Comparison of ENCODE assay signal across 8 mouse cellular contexts in genomic region chr2:153650014-153650687, GRCm38 (mm10). TPM values are rescaled to one million over a fixed set of nuclear protein-coding genes. Genes with fewer than 3 reads are reported as not detected.
DNase-seq lines count a peak whose midpoint lies in the region; ATAC-seq and TF ChIP-seq lines count a peak whose summit lies in the region.

No protein-coding gene starts in this region.

- H3K9ac ChIP-seq in hindbrain, embryonic 11.5 days (ENCODE audit: low read depth, low read length), result peak overlapping the region; percentile 79
- peak overlapping the region; percentile 77 for H3K9ac ChIP-seq in limb, embryonic 14.5 days (ENCODE audit: low read depth, low read length, severe bottlenecking)
- H3K9ac ChIP-seq in midbrain, embryonic 14.5 days (replicated peaks; ENCODE audit: low read length), result peak overlapping the region; percentile 82

- TF ChIP-seq CTCF in left cerebral cortex, adult 2 months (IDR thresholded peaks at IDR 0.05), result no peak

- peak in 1 of 2 experiments; percentile 11 for DNase-seq in left cerebral cortex, adult 2 months (ENCODE audit: extremely low spot score in 1 of 2, low spot score in 2 of 2)
- no peak for DNase-seq in left cerebral cortex, postnatal 25 days (ENCODE audit: low spot score in 2 of 2)
- DNase-seq in cerebellum, postnatal 10 days, result peak; percentile 36 to 37
- DNase-seq in hindbrain, embryonic 11.5 days (ENCODE audit: low spot score), result no peak
- no peak for DNase-seq in limb, embryonic 14.5 days (ENCODE audit: low spot score)
- DNase-seq in midbrain, embryonic 14.5 days, result no peak
- no peak for DNase-seq in frontal cortex, adult 2 months (ENCODE audit: extremely low spot score in 1 of 2, low spot score in 1 of 2)
- no peak for DNase-seq in MN1 (ENCODE audit: low spot score)

- no peaks in the 10 kb centered on the region for H3K4me1 ChIP-seq in hindbrain, embryonic 11.5 days (replicated peaks; ENCODE audit: control insufficient read depth, insufficient read depth, low read length)
- H3K4me1 ChIP-seq in limb, embryonic 14.5 days (ENCODE audit: control insufficient read depth, insufficient read depth, low read length), result peaks cover 8% of the 10 kb centered on the region; the same call in 1 of the 2 replicates
- H3K4me1 ChIP-seq in midbrain, embryonic 14.5 days (ENCODE audit: control insufficient read depth, insufficient read depth, low read length), result peaks cover 10% of the 10 kb centered on the region

- under 1% methylated on average over 28 of the region's 28 CpGs for WGBS in hindbrain, embryonic 11.5 days
- 5% methylated on average over 26 of the region's 28 CpGs for WGBS in limb, embryonic 14.5 days
- WGBS in midbrain, embryonic 14.5 days, result 1% methylated on average over 28 of the region's 28 CpGs

- intact Hi-C loops in left cerebral cortex, adult 2 months (cut with DNase I), result no loop called here
- intact Hi-C loops in left cerebral cortex, postnatal 25 days (cut with DNase I), result no loop called here

- H3K9me3 ChIP-seq in hindbrain, embryonic 11.5 days (ENCODE audit: control insufficient read depth, low read length), result no peaks in the 10 kb centered on the region
- no peaks in the 10 kb centered on the region for H3K9me3 ChIP-seq in limb, embryonic 14.5 days (ENCODE audit: control insufficient read depth, low read length)
- no peaks in the 10 kb centered on the region for H3K9me3 ChIP-seq in midbrain, embryonic 14.5 days (ENCODE audit: control insufficient read depth, low read length)

- H3K4me2 ChIP-seq in hindbrain, embryonic 11.5 days (replicated peaks; ENCODE audit: low read depth, low read length), result peak overlapping the region; percentile 91
- peak overlapping the region; percentile 87 for H3K4me2 ChIP-seq in limb, embryonic 14.5 days (replicated peaks; ENCODE audit: low read depth, low read length, severe bottlenecking)
- peak overlapping the region; percentile 95 for H3K4me2 ChIP-seq in midbrain, embryonic 14.5 days (ENCODE audit: low read length)

- peaks cover 4% of the 10 kb centered on the region; the same call in 1 of the 2 replicates for H3K27me3 ChIP-seq in hindbrain, embryonic 11.5 days (ENCODE audit: control insufficient read depth, insufficient read depth, low read length)
- no peaks in the 10 kb centered on the region for H3K27me3 ChIP-seq in limb, embryonic 14.5 days (ENCODE audit: control insufficient read depth, insufficient read depth, low read length)
- H3K27me3 ChIP-seq in midbrain, embryonic 14.5 days (ENCODE audit: control insufficient read depth, insufficient read depth, low read length), result no peaks in the 10 kb centered on the region

- TF ChIP-seq POLR2A in limb, embryonic 14.5 days (IDR thresholded peaks at IDR 0.05; ENCODE audit: borderline replicate concordance, extremely low read depth, insufficient read depth, insufficient read length), result no peak

- ATAC-seq in hindbrain, embryonic 11.5 days (ENCODE audit: low FRiP score), result no peak
- ATAC-seq in limb, embryonic 14.5 days (ENCODE audit: low FRiP score, low read depth), result peak; percentile 9; the same call in 1 of the 2 replicates
- ATAC-seq in midbrain, embryonic 14.5 days (ENCODE audit: low FRiP score, low TSS enrichment), result peak; percentile 32; the same call in 1 of the 2 replicates

- no peak overlapping the region for H3K27ac ChIP-seq in left cerebral cortex, adult 2 months
- H3K27ac ChIP-seq in hindbrain, embryonic 11.5 days (ENCODE audit: low read depth, low read length), result no peak overlapping the region
- H3K27ac ChIP-seq in limb, embryonic 14.5 days (replicated peaks; ENCODE audit: low read depth, low read length), result no peak overlapping the region
- no peak overlapping the region for H3K27ac ChIP-seq in midbrain, embryonic 14.5 days (replicated peaks; ENCODE audit: low read depth, low read length)

- no peaks in the 10 kb centered on the region for H3K36me3 ChIP-seq in hindbrain, embryonic 11.5 days (ENCODE audit: control insufficient read depth, insufficient read depth, low read length)
- no peaks in the 10 kb centered on the region for H3K36me3 ChIP-seq in limb, embryonic 14.5 days (ENCODE audit: control insufficient read depth, insufficient read depth, low read length)
- no peaks in the 10 kb centered on the region for H3K36me3 ChIP-seq in midbrain, embryonic 14.5 days (ENCODE audit: control insufficient read depth, insufficient read depth, low read length)

- peak overlapping the region; percentile 70 for H3K4me3 ChIP-seq in left cerebral cortex, adult 2 months
- peak overlapping the region; percentile 81 for H3K4me3 ChIP-seq in hindbrain, embryonic 11.5 days (ENCODE audit: low read depth, low read length)
- H3K4me3 ChIP-seq in limb, embryonic 14.5 days (replicated peaks; ENCODE audit: low read length), result peak overlapping the region; percentile 78
- H3K4me3 ChIP-seq in midbrain, embryonic 14.5 days (replicated peaks; ENCODE audit: low read depth, low read length), result peak overlapping the region; percentile 73

RNA-seq across cellular contexts. Expression of gene Dnmt3b, which starts 0.9 kb away (rescaled TPM):
- total RNA-seq in left cerebral cortex, adult 2 months (2021), result 1 to 10 TPM; 1.1 to 1.6 TPM
- 1 to 10 TPM in 1 of 2 experiments, under 1 TPM in 1; 0.85 to 1.5 TPM for total RNA-seq in left cerebral cortex, postnatal 25 days (2021)
- 9.9 and 10.3 TPM in 2 replicates for polyA plus RNA-seq in hindbrain, embryonic 11.5 days (2014; fragmentation: Nextera tagmentation; extraction: Ambion mirVana)
- 6.6 and 8.1 TPM in 2 replicates for polyA plus RNA-seq in limb, embryonic 14.5 days (2012; rRNA removed)
- polyA plus RNA-seq in limb, embryonic 14.5 days (2014; fragmentation: Nextera tagmentation; extraction: Ambion mirVana), result 7.3 and 8.3 TPM in 2 replicates
- polyA plus RNA-seq in midbrain, embryonic 14.5 days (2014; fragmentation: Nextera tagmentation; extraction: Ambion mirVana), result 3.1 and 3.2 TPM in 2 replicates
- polyA plus RNA-seq in frontal cortex, adult 2 months (2012; rRNA removed), result 1.2 and 1.5 TPM in 2 replicates

RNA-seq across cellular contexts. Expression of gene Commd7, which starts 17.6 kb away (rescaled TPM):
- 10 to 100 TPM; 26.2 to 27.1 TPM for total RNA-seq in left cerebral cortex, adult 2 months (2021)
- 10 to 100 TPM; 28.4 to 29.4 TPM for total RNA-seq in left cerebral cortex, postnatal 25 days (2021)
- polyA plus RNA-seq in hindbrain, embryonic 11.5 days (2014; fragmentation: Nextera tagmentation; extraction: Ambion mirVana), result 60.0 and 65.6 TPM in 2 replicates
- 28.6 and 34.4 TPM in 2 replicates for polyA plus RNA-seq in limb, embryonic 14.5 days (2012; rRNA removed)
- polyA plus RNA-seq in limb, embryonic 14.5 days (2014; fragmentation: Nextera tagmentation; extraction: Ambion mirVana), result 70.4 and 75.5 TPM in 2 replicates
- 76.0 and 92.8 TPM in 2 replicates for polyA plus RNA-seq in midbrain, embryonic 14.5 days (2014; fragmentation: Nextera tagmentation; extraction: Ambion mirVana)
- 34.8 and 35.5 TPM in 2 replicates for polyA plus RNA-seq in frontal cortex, adult 2 months (2012; rRNA removed)

RNA-seq across cellular contexts. Expression of gene Dnmt3c, which starts 46.3 kb away (rescaled TPM):
- total RNA-seq in left cerebral cortex, adult 2 months (2021), result under 1 TPM in 1 of 2 experiments, not detected in 1; 0.16 TPM
- not detected for total RNA-seq in left cerebral cortex, postnatal 25 days (2021)
- polyA plus RNA-seq in hindbrain, embryonic 11.5 days (2014; fragmentation: Nextera tagmentation; extraction: Ambion mirVana), result 0.10 TPM in 1 of 2 replicates, not detected in the other
- polyA plus RNA-seq in limb, embryonic 14.5 days (2012; rRNA removed), result 0.06 and 0.10 TPM in 2 replicates
- 0.08 and 0.10 TPM in 2 replicates for polyA plus RNA-seq in limb, embryonic 14.5 days (2014; fragmentation: Nextera tagmentation; extraction: Ambion mirVana)
- 0.17 TPM in 1 of 2 replicates, not detected in the other for polyA plus RNA-seq in midbrain, embryonic 14.5 days (2014; fragmentation: Nextera tagmentation; extraction: Ambion mirVana)
- polyA plus RNA-seq in frontal cortex, adult 2 months (2012; rRNA removed), result 0.06 and 0.11 TPM in 2 replicates

Comparison
In these comparisons a context has a peak if more than half of its experiments do, and no peak if none do; other contexts are left out.
1. DNase-seq: peak in cerebellum, postnatal 10 days (2 of 2); none in left cerebral cortex, postnatal 25 days (0 of 2), hindbrain, embryonic 11.5 days (single experiment), limb, embryonic 14.5 days (single experiment), midbrain, embryonic 14.5 days (single experiment), frontal cortex, adult 2 months (0 of 2) and MN1 (single experiment).
2. Peak in every context shown above with its lines, with median percentiles within 50 percentile points of each other: H3K4me3 ChIP-seq, H3K4me2 ChIP-seq and H3K9ac ChIP-seq.